Mouse (Mus musculus): ENCODE measurements around the gene Atp4b. TPM values are rescaled to one million over a fixed set of nuclear protein-coding genes. Genes with fewer than 3 reads are reported as not detected.

The Atp4b gene
- total RNA-seq (2023) = not detected

GRCm38 (mm10) chr8:13396725-13397124 is at the start of gene Atp4b:
TSS of gene Atp4b (minus strand) at chr8:13396825.

GRCm38 (mm10) chr8:13434889-13435288 is 38.3 kb upstream of the Atp4b start, which contains the start of gene Tmem255b:
TSS of gene Tmem255b (plus strand) at chr8:13435189.

GRCm38 (mm10) chr8:13404666-13405131 is 8.1 kb upstream of the Atp4b start, which contains the start of gene Grk1:
TSS of gene Grk1 (plus strand) at chr8:13405081.

GRCm38 (mm10) chr8:13338255-13338860 is 58.3 kb downstream of the Atp4b start, which contains the start of gene Tfdp1:
TSS of gene Tfdp1 (plus strand) at chr8:13338751.

Other genes starting within 250 kb of the Atp4b start
- gene Lamp1, start 237.7 kb downstream of the Atp4b start, total RNA-seq (2023) = 95.8 TPM
- gene Grtp1, start 196.2 kb downstream of the Atp4b start, total RNA-seq (2023) = not detected
- gene Adprhl1, start 142.7 kb downstream of the Atp4b start, total RNA-seq (2023) = not detected
- 19.9 TPM for gene Dcun1d2, start 108.7 kb downstream of the Atp4b start, total RNA-seq (2023)
- 21.3 TPM for gene Tmco3, start 108.6 kb downstream of the Atp4b start, total RNA-seq (2023)
- 34.8 TPM for gene Tfdp1, start 58.1 kb downstream of the Atp4b start, total RNA-seq (2023)
- gene Grk1, start 8.3 kb upstream of the Atp4b start, total RNA-seq (2023) = 0.12 TPM
- gene Tmem255b, start 38.4 kb upstream of the Atp4b start, total RNA-seq (2023) = not detected
- 8.1 TPM for gene Gas6, start 97.7 kb upstream of the Atp4b start, total RNA-seq (2023)
- gene 1700029H14Rik, start 165.6 kb upstream of the Atp4b start, total RNA-seq (2023) = 7.7 TPM

All from CD4-positive naive resting alpha-beta T cell, adult 57 days (primary cell).